Comparison of ENCODE assay signal across 8 mouse cellular contexts in the genomic region with DNA sequence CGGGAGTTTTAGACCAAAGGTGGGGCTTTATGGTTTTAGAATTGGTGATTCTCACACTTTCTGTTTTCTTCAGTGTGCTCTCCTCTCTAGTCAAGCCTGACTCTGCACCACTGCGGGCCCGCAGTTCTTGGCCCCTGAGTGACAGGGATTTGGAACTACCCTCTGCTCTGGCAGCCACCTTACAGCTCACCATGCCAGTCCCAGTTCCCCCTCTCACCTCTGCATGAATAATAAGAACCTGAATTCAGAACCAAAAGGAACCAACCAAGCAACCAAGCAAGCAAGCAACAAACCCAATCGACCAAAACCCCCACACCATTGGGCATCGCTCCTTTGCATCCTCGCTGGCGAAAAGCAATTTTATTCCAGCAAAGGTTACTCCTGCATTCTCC. TPM values are rescaled to one million over a fixed set of nuclear protein-coding genes. Genes with fewer than 3 reads are reported as not detected.
DNase-seq lines count a peak whose midpoint lies in the region; ATAC-seq and TF ChIP-seq lines count a peak whose summit lies in the region.

No protein-coding gene starts in this region.

- H3K36me3 ChIP-seq in heart, embryonic 10.5 days, result no peaks in the 10 kb centered on the region
- H3K36me3 ChIP-seq in forebrain, embryonic 13.5 days (ENCODE audit: poor library complexity, severe bottlenecking), result no peaks in the 10 kb centered on the region
- no peaks in the 10 kb centered on the region for H3K36me3 ChIP-seq in liver, embryonic 14.5 days (replicated peaks; ENCODE audit: control insufficient read depth, insufficient read depth, low read depth)

- H3K4me1 ChIP-seq in heart, embryonic 10.5 days, result 0 out of 2 replicates have a peak, but pooled peaks cover 4% of the 10 kb centered on the region
- peaks cover 15% of the 10 kb centered on the region; the same call in 1 of the 2 replicates for H3K4me1 ChIP-seq in forebrain, embryonic 13.5 days
- H3K4me1 ChIP-seq in liver, embryonic 14.5 days (replicated peaks; ENCODE audit: control insufficient read depth in 2 of 2, insufficient read depth in 2 of 2, low read length in 1 of 2), result peaks cover 0 to 6% of the 10 kb centered on the region in 2 experiments; a peak in 2 of 4 replicates

- H3K4me2 ChIP-seq in forebrain, embryonic 13.5 days, result peak overlapping the region; percentile 86
- peak overlapping the region; percentile 79 for H3K4me2 ChIP-seq in liver, embryonic 14.5 days (ENCODE audit: low read depth)

- H3K4me3 ChIP-seq in heart, embryonic 10.5 days, result peak overlapping the region; percentile 86
- H3K4me3 ChIP-seq in forebrain, embryonic 13.5 days, result peak overlapping the region; percentile 82
- H3K4me3 ChIP-seq in liver, embryonic 14.5 days (ENCODE audit: insufficient read depth in 1 of 2, low read depth in 2 of 2, low read length in 2 of 2), result peak overlapping the region; percentile 70 to 77

- peak overlapping the region; percentile 82 for H3K9ac ChIP-seq in forebrain, embryonic 13.5 days
- H3K9ac ChIP-seq in liver, embryonic 14.5 days (replicated peaks), result no peak overlapping the region

- no peak for TF ChIP-seq EP300 in liver, embryonic 14.5 days (IDR thresholded peaks at IDR 0.05; ENCODE audit: low read depth)

- H3K9me3 ChIP-seq in heart, embryonic 10.5 days, result no peaks in the 10 kb centered on the region
- H3K9me3 ChIP-seq in forebrain, embryonic 13.5 days (replicated peaks), result no peaks in the 10 kb centered on the region
- H3K9me3 ChIP-seq in liver, embryonic 14.5 days (ENCODE audit: control insufficient read depth, low read length), result no peaks in the 10 kb centered on the region

- no peak for DNase-seq in heart, embryonic 10.5 days (ENCODE audit: low spot score)
- no peak for DNase-seq in heart, postnatal 36 days
- no peak for DNase-seq in liver, embryonic 14.5 days (ENCODE audit: low read depth in 3 of 3, low spot score in 3 of 3)
- DNase-seq in layer of hippocampus, adult 11-12 months (ENCODE audit: low spot score), result no peak
- no peak for DNase-seq in ovary, postnatal 10 days (ENCODE audit: low spot score)

- 15% methylated on average over 7 of the region's 7 CpGs for WGBS in heart, embryonic 10.5 days
- WGBS in forebrain, embryonic 13.5 days, result 11% methylated on average over 7 of the region's 7 CpGs
- WGBS in liver, embryonic 14.5 days (ENCODE audit: insufficient replicate concordance), result 16% methylated on average over 7 of the region's 7 CpGs

- intact Hi-C loops in heart, postnatal 36 days (cut with DNase I), result loop anchor here (5.0 kb wide), 3 partner anchors 191 to 366 kb away; a partner anchor contains a TSS

- no peaks in the 10 kb centered on the region for H3K27me3 ChIP-seq in heart, embryonic 10.5 days (ENCODE audit: insufficient read depth, poor library complexity, severe bottlenecking)
- H3K27me3 ChIP-seq in forebrain, embryonic 13.5 days, result no peaks in the 10 kb centered on the region
- no peaks in the 10 kb centered on the region; the same call in 1 of the 2 replicates for H3K27me3 ChIP-seq in liver, embryonic 14.5 days (ENCODE audit: control insufficient read depth, insufficient read depth, low read length)

- peak; percentile 3 for ATAC-seq in CD4-positive, CD25-positive, alpha-beta regulatory T cell, adult 4 months
- ATAC-seq in forebrain, embryonic 13.5 days, result peak; percentile 33
- no peak for ATAC-seq in liver, embryonic 14.5 days (ENCODE audit: insufficient read depth)
- no peak for ATAC-seq in activated CD4-positive, CD25-positive, alpha-beta regulatory T cell, adult 4 months

- peak overlapping the region; percentile 93 for H3K27ac ChIP-seq in heart, embryonic 10.5 days
- H3K27ac ChIP-seq in forebrain, embryonic 13.5 days, result no peak overlapping the region
- no peak overlapping the region for H3K27ac ChIP-seq in liver, embryonic 14.5 days

- TF ChIP-seq CTCF in liver, embryonic 14.5 days (IDR thresholded peaks at IDR 0.05; ENCODE audit: low read depth), result no peak

RNA-seq across cellular contexts. Expression of a gene that starts 0.4 kb away (rescaled TPM):
- polyA plus RNA-seq in heart, embryonic 10.5 days (2016; fragmentation: Nextera tagmentation; extraction: Ambion mirVana), result 9.1 and 17.3 TPM in 2 replicates
- total RNA-seq in heart, postnatal 36 days (2021), result 10 to 100 TPM; 28.7 to 61.1 TPM
- 10 to 100 TPM; 21.7 to 27.1 TPM for polyA plus RNA-seq in CD4-positive, CD25-positive, alpha-beta regulatory T cell, adult 4 months (2017; shearing (Covaris generic))
- polyA plus RNA-seq in forebrain, embryonic 13.5 days (2015; fragmentation: Nextera tagmentation; extraction: Ambion mirVana), result 14.6 and 15.0 TPM in 2 replicates
- 2.9 and 3.3 TPM in 2 replicates for polyA plus RNA-seq in liver, embryonic 14.5 days (2012; rRNA removed)
- polyA plus RNA-seq in liver, embryonic 14.5 days (2014; fragmentation: Nextera tagmentation; extraction: Ambion mirVana), result 2.1 and 2.4 TPM in 2 replicates
- polyA plus RNA-seq in activated CD4-positive, CD25-positive, alpha-beta regulatory T cell, adult 4 months (2017; shearing (Covaris generic)), result 10 to 100 TPM; 21.4 to 24.7 TPM

Comparison
In these comparisons a context has a peak if more than half of its experiments do, and no peak if none do; other contexts are left out.
1. ATAC-seq: peak in CD4-positive, CD25-positive, alpha-beta regulatory T cell, adult 4 months (single experiment) and forebrain, embryonic 13.5 days (single experiment); none in liver, embryonic 14.5 days (single experiment) and activated CD4-positive, CD25-positive, alpha-beta regulatory T cell, adult 4 months (single experiment).
2. Peak in every context shown above with its lines, with median percentiles within 50 percentile points of each other: H3K4me3 ChIP-seq.